Mouse (Mus musculus) embryonic fibroblast, embryonic 13.5 days (primary cell): ENCODE data around the gene Trim7. TPM values are rescaled to one million over a fixed set of nuclear protein-coding genes. Genes with fewer than 3 reads are reported as not detected.
"Not testable (repeated sequence)": the region's sequence is repeated elsewhere in the genome, so short reads cannot be mapped to it uniquely, and the experiment has no call there.

Experiments
- H3K27ac ChIP-seq: 2 replicates; pipeline ENCODE4 v1.5.1; 2012; ENCODE audit warnings: low read length, control low read depth, inconsistent platforms; ENCODE audit not compliant: insufficient read depth
- H3K4me1 ChIP-seq: 2 replicates; pipeline ENCODE4 v1.6.1; 2011; ENCODE audit warnings: low read length; ENCODE audit not compliant: control insufficient read depth, insufficient read depth
- H3K4me3 ChIP-seq: 2 replicates; pipeline ENCODE4 v1.5.1; 2011; ENCODE audit warnings: mild to moderate bottlenecking, control low read depth, low read length; ENCODE audit not compliant: insufficient read depth
- CTCF ChIP-seq: IDR thresholded peaks from 2 replicates; pipeline ENCODE4 v1.5.1; 2011; ENCODE audit warnings: mild to moderate bottlenecking, control low read depth, low read length, moderate library complexity, borderline replicate concordance; ENCODE audit not compliant: insufficient read depth
- POLR2A ChIP-seq: IDR thresholded peaks from 2 replicates; pipeline ENCODE4 v1.6.1; 2011; ENCODE audit warnings: low read depth, mild to moderate bottlenecking, control low read depth, low read length, moderate library complexity
- polyA plus RNA-seq: library from polyadenylated mRNA; stranded (reverse); fragments of >200 nt; gene quantifications from 2 replicates; pipeline ENCODE4 v1.2.4, GENCODE M21; 2011; ENCODE audit warnings: low read depth; ENCODE audit not compliant: missing spikeins, insufficient read length

Gene Trim7
- polyA plus RNA-seq, result 16.0 and 19.1 TPM in 2 replicates

GRCm38 (mm10) chr11:48825979-48826751, at the start of gene Trim7, which contains the start of gene Gm12184:
TSS of gene Trim7 (plus strand) at chr11:48826140.
TSS of gene Gm12184 (minus strand) at chr11:48826655.
- peak within 1 kb of the TSS; percentile 51; the same call in 1 of the 2 replicates for H3K27ac ChIP-seq
- H3K4me1 ChIP-seq, result not testable (repeated sequence)

GRCm38 (mm10) chr11:48776664-48777063, 49.3 kb upstream of the Trim7 start:
- TF ChIP-seq POLR2A (no peak), CTCF (peak; percentile 37; the same call in 1 of the 2 replicates)
- Histone ChIP-seq H3K27ac (no peak overlapping the region), H3K4me3 (no peak overlapping the region), H3K4me1 (no peaks in the 10 kb centered on the region)

More at GRCm38 (mm10) chr11:48825979-48826751, at the start of gene Trim7, which contains the start of gene Gm12184:
- peak within 1 kb of the TSS; percentile 36 for H3K4me3 ChIP-seq

- Histone ChIP-seq H3K4me1 (no peaks in the 10 kb centered on the region), H3K4me3 (no peak overlapping the region), H3K27ac (no peak overlapping the region)
- no peak for TF ChIP-seq CTCF
Observed at GRCm38 (mm10) chr11:48777303-48777702, 48.6 kb upstream of the Trim7 start.

GRCm38 (mm10) chr11:48779450-48779849, 46.5 kb upstream of the Trim7 start:
- H3K27ac ChIP-seq, result no peak overlapping the region
- no peaks in the 10 kb centered on the region for H3K4me1 ChIP-seq
- no peak for TF ChIP-seq POLR2A
- no peak for TF ChIP-seq CTCF
- no peak overlapping the region for H3K4me3 ChIP-seq

GRCm38 (mm10) chr11:48782243-48782642, 43.7 kb upstream of the Trim7 start:
- TF ChIP-seq POLR2A (no peak), CTCF (no peak)
- H3K27ac ChIP-seq, result no peak overlapping the region
- H3K4me1 ChIP-seq, result no peaks in the 10 kb centered on the region
- H3K4me3 ChIP-seq, result no peak overlapping the region

GRCm38 (mm10) chr11:48787455-48788211, 38.3 kb upstream of the Trim7 start:
- Histone ChIP-seq H3K27ac (no peak overlapping the region), H3K4me3 (no peak overlapping the region), H3K4me1 (no peaks in the 10 kb centered on the region)
- TF ChIP-seq POLR2A (no peak), CTCF (no peak)

- Histone ChIP-seq H3K4me1 (no peaks in the 10 kb centered on the region), H3K4me3 (peak overlapping the region; percentile 16; the same call in 1 of the 2 replicates), H3K27ac (no peak overlapping the region)
- TF ChIP-seq POLR2A (no peak), CTCF (peak; percentile 44; the same call in 1 of the 2 replicates)
Observed at GRCm38 (mm10) chr11:48788311-48789089, 37.4 kb upstream of the Trim7 start.

GRCm38 (mm10) chr11:48789215-48789614, 36.7 kb upstream of the Trim7 start:
- no peak overlapping the region for H3K27ac ChIP-seq
- TF ChIP-seq CTCF, result no peak
- no peak for TF ChIP-seq POLR2A
- no peak overlapping the region for H3K4me3 ChIP-seq
- H3K4me1 ChIP-seq, result no peaks in the 10 kb centered on the region

- H3K4me1 ChIP-seq, result no peaks in the 10 kb centered on the region
- TF ChIP-seq CTCF, result peak; percentile 77; the same call in 1 of the 2 replicates
- TF ChIP-seq POLR2A, result no peak
- H3K4me3 ChIP-seq, result no peak overlapping the region
- no peak overlapping the region for H3K27ac ChIP-seq
Observed at GRCm38 (mm10) chr11:48789973-48790823, 35.7 kb upstream of the Trim7 start.
